Mouse (Mus musculus) T-cell, adult 2 months (primary cell): Measurements from ENCODE around the gene Kcnk12.

Experiments
- DNase-seq: peaks from one replicate; pipeline ENCODE4 v3.0.0; 2022; ENCODE audit warnings: low spot score

Gene Kcnk12

DNA sequence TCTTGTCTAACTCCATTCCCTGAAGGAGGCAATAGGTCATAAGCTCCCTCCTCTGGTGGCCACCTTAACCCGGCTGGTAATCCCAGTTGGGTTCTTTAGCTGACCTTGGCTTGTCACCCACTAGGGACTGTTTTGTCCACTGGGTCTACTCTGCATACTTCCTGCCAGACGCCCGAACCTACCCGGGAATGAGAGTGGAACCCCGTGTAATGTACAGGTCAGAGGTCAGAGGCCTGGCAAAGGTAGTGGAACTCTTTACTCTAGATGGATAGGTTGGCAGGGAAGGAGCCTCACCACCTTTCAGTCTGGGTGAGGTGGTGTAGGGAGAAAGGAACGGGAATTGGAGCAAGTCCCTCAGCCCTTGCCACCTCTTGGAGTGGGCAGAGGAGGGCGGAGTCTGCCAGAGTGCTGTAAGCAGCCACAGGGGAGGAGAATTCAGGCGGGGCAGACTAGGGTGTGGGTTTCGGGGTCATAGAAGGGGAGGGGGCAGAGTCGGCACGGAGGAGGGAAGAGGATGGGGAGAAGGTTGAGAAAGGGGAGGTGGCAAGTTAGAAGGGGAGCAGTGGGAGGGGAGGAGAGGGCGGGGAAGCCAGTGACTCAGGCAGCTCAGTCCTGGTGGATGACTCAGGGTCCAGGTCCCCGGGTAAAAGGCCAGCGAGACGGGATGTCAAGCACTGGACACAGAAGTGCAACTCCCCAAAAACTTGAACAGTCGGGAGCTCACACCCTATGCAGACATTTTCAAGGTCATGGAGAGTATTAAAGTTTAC lies 98.6 kb downstream of the Kcnk12 start:
- DNase-seq: no peak

DNA sequence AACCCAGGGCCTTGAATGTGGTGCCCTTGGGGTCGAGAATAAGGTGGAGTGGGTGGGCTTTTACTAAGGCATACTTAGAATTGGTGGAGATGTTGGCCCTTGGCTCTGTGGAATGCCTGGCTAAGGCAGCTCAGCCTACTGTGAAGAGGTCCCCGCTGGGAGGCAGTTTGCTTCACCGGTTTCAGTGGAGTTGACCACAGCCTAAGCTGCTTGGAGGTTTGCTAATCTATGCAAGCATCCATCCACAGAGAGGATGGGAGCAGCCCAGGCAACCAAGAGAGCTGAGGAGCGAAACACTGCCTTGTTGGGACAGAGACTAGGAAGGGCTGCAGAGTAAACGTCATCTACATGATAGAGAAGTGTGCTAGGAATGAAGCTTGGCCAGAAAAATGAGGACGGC lies 101.0 kb downstream of the Kcnk12 start:
- DNase-seq: no peak

DNA sequence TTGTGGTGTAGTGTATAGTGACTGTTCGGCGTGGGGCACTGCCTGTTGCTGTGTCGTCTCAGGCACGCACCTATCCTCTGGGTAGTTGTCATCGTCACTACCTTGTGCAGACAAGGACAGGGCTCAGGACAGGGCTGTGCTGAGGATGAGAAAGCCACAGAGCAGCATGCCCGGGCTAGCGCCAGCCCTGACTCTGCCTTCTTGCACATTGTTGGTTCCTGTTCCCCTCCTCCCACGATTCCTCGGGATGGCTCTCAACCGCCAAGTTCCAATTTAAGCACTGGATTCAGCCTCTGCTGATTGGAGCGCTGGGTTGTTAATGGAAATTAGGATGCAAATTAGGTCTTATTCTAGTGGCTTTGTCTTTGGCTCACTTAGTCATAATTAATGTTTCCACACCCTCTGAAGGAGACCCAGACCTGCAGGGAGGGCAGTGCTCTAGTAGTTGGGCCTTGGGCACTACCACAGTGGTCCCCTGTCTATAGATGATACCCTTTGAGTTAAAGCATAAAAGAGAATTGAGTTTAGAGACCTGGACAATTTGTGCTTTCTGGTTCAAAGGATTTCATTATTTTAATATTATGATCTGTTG lies 101.8 kb downstream of the Kcnk12 start:
- DNase-seq: no peak
